Mouse (Mus musculus): ENCODE results near the gene Ppara. TPM values are rescaled to one million over a fixed set of nuclear protein-coding genes. Genes with fewer than 3 reads are reported as not detected.
A peak's percentile ranks its signal among the peaks of the same experiment; 100 is the strongest.

Gene Ppara
- total RNA-seq (2014; rRNA removed; ENCODE audit: low replicate concordance): 11.6 and 18.5 TPM in 2 replicates
- 31.4 and 33.4 TPM in 2 replicates for polyA plus RNA-seq (2015; fragmentation: Nextera tagmentation; extraction: Ambion mirVana)

DNA sequence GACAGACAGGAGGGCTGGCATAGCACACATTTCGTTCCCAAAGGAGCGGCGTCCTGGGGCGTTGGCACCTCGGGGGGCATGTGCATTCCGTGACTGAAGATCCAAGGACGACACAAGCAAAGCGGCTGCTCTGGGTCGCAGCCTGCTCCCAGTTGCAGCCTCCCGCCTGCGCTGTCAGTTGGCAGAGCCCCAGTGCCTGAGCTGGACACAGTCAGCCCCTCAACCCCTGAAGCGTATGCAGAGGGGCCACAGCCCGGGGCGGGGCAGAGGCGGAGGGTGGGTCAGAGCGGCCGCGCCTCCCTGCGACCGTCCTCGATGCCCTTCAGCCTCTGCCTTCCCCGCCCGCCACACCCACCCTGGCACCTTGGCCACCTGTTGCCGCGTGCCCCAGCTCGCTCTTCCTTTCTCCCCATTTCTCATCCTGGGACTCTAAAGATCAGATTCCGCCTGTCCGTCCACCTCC lies at the start of gene Ppara:
TSS of gene Ppara (plus strand) at position 413 of the 463 bp plus-strand sequence.
- under 1% methylated on average over 28 of the region's 28 CpGs for WGBS
- Histone ChIP-seq H3K36me3 (replicated peaks; ENCODE audit: control insufficient read depth, insufficient read depth, low read length) (no peaks in the 10 kb centered on the region), H3K9me3 (replicated peaks; ENCODE audit: control insufficient read depth, low read length) (no peaks in the 10 kb centered on the region), H3K4me1 (ENCODE audit: control insufficient read depth, insufficient read depth) (peaks cover 3% of the 10 kb centered on the region; the same call in 1 of the 2 replicates), H3K9ac (replicated peaks; ENCODE audit: low read depth, low read length) (peak within 1 kb of the TSS; percentile 89), H3K27me3 (ENCODE audit: control insufficient read depth, insufficient read depth, low read length) (no peaks in the 10 kb centered on the region), H3K4me2 (ENCODE audit: low read depth, low read length) (peak within 1 kb of the TSS; percentile 85), H3K27ac (ENCODE audit: low read depth) (peak within 1 kb of the TSS; percentile 99), H3K4me3 (ENCODE audit: low read depth, low read length) (peak within 1 kb of the TSS; percentile 75)
- peak; percentile 79 for DNase-seq (ENCODE audit: low spot score)
- ATAC-seq (ENCODE audit: insufficient read depth, low read depth): peak; percentile 82
- TF ChIP-seq EP300 (IDR thresholded peaks at IDR 0.05; ENCODE audit: low read depth) (no peak), CTCF (IDR thresholded peaks at IDR 0.05; ENCODE audit: low read depth) (no peak)

DNA sequence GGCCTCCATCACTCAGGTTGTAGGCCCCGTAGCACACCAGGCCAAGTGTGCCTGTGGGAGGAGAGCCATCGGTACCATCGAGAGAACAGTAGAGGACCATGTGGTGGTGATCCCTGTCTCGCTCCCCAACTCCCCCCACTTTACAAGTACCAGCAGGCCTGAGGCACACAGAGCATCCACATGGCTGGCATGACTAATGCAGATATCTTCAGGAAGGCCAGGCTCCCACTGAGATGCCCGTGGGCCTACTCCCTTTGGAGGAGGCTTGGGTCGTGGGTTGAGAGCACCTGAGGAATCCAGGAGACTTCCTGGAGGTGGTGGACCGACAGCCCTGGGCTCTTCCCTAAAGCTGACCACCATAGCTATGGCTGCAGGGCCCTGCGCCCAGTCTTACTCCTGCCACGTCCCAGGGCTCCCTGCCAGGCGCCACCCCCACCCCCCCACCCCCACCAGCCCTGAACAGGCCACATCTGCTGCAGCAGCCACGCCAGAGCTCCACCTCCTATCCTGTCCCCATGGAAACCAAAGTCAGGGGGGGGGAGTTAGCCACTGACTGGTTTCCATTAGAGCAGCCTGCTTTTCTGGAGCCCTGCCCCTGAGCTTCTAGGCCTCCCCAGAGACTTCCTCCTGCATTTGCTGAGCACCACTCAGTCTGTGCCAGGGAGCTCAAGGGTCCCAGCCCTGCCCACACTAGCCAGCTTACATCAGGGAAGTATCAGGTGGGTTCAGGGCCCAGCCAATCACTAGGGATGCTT lies 48.0 kb upstream of the Ppara start:
- Histone ChIP-seq H3K4me3 (ENCODE audit: low read depth, low read length) (no peak overlapping the region), H3K9me3 (replicated peaks; ENCODE audit: control insufficient read depth, low read length) (no peaks in the 10 kb centered on the region), H3K27ac (ENCODE audit: low read depth) (peak overlapping the region; percentile 63), H3K27me3 (ENCODE audit: control insufficient read depth, insufficient read depth, low read length) (no peaks in the 10 kb centered on the region), H3K9ac (replicated peaks; ENCODE audit: low read depth, low read length) (no peak overlapping the region), H3K4me1 (ENCODE audit: control insufficient read depth, insufficient read depth) (peaks cover 20% of the 10 kb centered on the region), H3K4me2 (ENCODE audit: low read depth, low read length) (no peak overlapping the region), H3K36me3 (replicated peaks; ENCODE audit: control insufficient read depth, insufficient read depth, low read length) (peaks cover 76% of the 10 kb centered on the region)
- peak; percentile 72 for ATAC-seq (ENCODE audit: insufficient read depth, low read depth)
- peak; percentile 69 for DNase-seq (ENCODE audit: low spot score)
- 65% methylated on average over 11 of the region's 11 CpGs for WGBS
- TF ChIP-seq EP300 (IDR thresholded peaks at IDR 0.05; ENCODE audit: low read depth) (no peak), CTCF (IDR thresholded peaks at IDR 0.05; ENCODE audit: low read depth) (no peak)

DNA sequence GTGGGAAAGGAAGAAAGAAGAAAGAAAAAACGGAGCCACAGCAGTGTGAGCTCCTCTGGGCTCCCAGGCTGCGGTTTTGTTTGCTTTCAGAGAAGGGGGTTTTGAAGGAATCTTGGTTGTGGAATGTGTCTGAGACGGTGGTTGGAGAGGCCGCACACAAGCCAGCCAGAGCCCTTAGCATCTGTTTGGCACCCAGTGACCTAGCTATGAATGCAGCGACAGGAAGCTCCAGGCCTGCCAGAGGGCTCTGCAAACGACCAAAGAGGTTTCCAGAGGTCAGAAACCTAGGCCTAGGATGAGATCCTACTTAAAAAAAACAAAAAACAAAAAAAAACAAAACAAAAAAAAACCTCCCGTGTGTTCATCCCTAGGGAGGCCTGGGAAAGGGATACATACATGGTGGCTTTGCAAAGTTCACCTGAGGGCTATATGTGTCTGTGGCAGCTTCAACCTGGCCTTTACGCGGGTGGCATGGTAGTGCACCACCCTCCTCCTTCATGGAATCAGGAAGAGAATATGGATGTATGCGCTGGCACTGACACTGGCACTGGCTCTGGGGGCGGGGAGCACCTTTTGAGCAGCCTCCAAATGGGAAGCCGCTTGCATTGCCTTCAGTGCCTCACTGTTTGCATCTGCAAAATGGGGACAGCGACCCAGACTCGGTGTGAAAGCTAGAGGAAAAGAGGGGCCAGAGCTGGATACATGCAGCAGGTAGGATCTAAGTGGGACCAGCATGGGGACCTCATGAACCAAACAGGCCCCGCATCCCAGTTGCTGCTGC lies 47.0 kb upstream of the Ppara start:
- Histone ChIP-seq H3K4me1 (ENCODE audit: control insufficient read depth, insufficient read depth) (peaks cover 20% of the 10 kb centered on the region), H3K9ac (replicated peaks; ENCODE audit: low read depth, low read length) (no peak overlapping the region), H3K27me3 (ENCODE audit: control insufficient read depth, insufficient read depth, low read length) (no peaks in the 10 kb centered on the region), H3K9me3 (replicated peaks; ENCODE audit: control insufficient read depth, low read length) (no peaks in the 10 kb centered on the region), H3K36me3 (replicated peaks; ENCODE audit: control insufficient read depth, insufficient read depth, low read length) (peaks cover 72% of the 10 kb centered on the region), H3K4me3 (ENCODE audit: low read depth, low read length) (no peak overlapping the region), H3K4me2 (ENCODE audit: low read depth, low read length) (no peak overlapping the region), H3K27ac (ENCODE audit: low read depth) (peak overlapping the region; percentile 63)
- TF ChIP-seq CTCF (IDR thresholded peaks at IDR 0.05; ENCODE audit: low read depth): no peak
- no peak for TF ChIP-seq EP300 (IDR thresholded peaks at IDR 0.05; ENCODE audit: low read depth)
- no peak for ATAC-seq (ENCODE audit: insufficient read depth, low read depth)
- DNase-seq (ENCODE audit: low spot score): no peak
- 72% methylated on average over 15 of the region's 15 CpGs for WGBS

DNA sequence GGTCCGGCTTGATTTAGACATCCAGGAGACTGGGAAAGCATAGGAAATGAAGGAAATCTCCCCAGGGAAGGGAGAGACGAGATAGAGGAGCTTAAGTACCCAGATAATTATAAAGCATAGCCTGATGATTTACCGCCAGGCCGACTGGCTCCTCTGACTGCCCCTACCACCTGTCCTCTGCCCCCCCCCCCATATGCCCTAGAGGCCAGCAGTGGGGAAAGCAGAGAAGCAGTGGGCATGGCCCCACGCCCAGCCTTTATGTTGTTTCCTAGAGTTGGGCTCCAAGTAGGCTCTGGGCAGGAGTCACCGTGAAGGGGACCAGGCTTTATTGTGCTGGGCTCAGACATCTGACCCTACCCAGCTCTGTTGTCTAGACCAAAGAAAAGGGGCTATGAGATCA lies 46.0 kb upstream of the Ppara start:
- peaks cover 20% of the 10 kb centered on the region for H3K4me1 ChIP-seq (ENCODE audit: control insufficient read depth, insufficient read depth)
- no peak overlapping the region for H3K4me3 ChIP-seq (ENCODE audit: low read depth, low read length)
- no peak overlapping the region for H3K4me2 ChIP-seq (ENCODE audit: low read depth, low read length)
- no peaks in the 10 kb centered on the region for H3K27me3 ChIP-seq (ENCODE audit: control insufficient read depth, insufficient read depth, low read length)
- peaks cover 70% of the 10 kb centered on the region for H3K36me3 ChIP-seq (replicated peaks; ENCODE audit: control insufficient read depth, insufficient read depth, low read length)
- ATAC-seq (ENCODE audit: insufficient read depth, low read depth): no peak
- 52% methylated on average over 6 of the region's 6 CpGs for WGBS
- H3K27ac ChIP-seq (ENCODE audit: low read depth): 0 out of 2 replicates have a peak overlapping the region, but pooled peaks have one; percentile 15
- DNase-seq (ENCODE audit: low spot score): no peak
- no peak for TF ChIP-seq CTCF (IDR thresholded peaks at IDR 0.05; ENCODE audit: low read depth)
- no peak for TF ChIP-seq EP300 (IDR thresholded peaks at IDR 0.05; ENCODE audit: low read depth)
- no peaks in the 10 kb centered on the region for H3K9me3 ChIP-seq (replicated peaks; ENCODE audit: control insufficient read depth, low read length)
- H3K9ac ChIP-seq (replicated peaks; ENCODE audit: low read depth, low read length): no peak overlapping the region

DNA sequence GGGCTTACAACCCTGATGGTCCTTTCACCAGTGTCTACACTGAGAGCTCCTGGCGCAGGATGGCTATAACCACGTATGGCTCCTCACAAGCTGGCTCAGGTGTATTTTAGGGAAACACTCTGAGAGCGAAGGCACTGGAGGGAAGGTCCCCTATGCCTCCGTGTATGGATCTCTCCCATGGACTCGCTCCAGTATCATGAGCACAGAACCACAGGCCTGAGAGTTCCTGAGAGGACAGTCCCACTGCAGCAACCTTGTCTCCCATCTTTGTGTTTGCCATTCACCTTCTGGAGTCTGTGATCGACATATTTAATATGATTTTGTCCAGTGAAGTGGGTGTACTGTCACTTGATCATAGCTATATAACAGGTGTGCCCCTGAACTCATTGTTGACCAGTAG lies 45.3 kb upstream of the Ppara start:
- no peak for TF ChIP-seq EP300 (IDR thresholded peaks at IDR 0.05; ENCODE audit: low read depth)
- TF ChIP-seq CTCF (IDR thresholded peaks at IDR 0.05; ENCODE audit: low read depth): no peak
- H3K9me3 ChIP-seq (replicated peaks; ENCODE audit: control insufficient read depth, low read length): no peaks in the 10 kb centered on the region
- H3K4me2 ChIP-seq (ENCODE audit: low read depth, low read length): no peak overlapping the region
- DNase-seq (ENCODE audit: low spot score) (no peak), ATAC-seq (ENCODE audit: insufficient read depth, low read depth) (no peak)
- H3K27me3 ChIP-seq (ENCODE audit: control insufficient read depth, insufficient read depth, low read length): no peaks in the 10 kb centered on the region
- WGBS: 85% methylated on average over 6 of the region's 6 CpGs
- H3K4me1 ChIP-seq (ENCODE audit: control insufficient read depth, insufficient read depth): peaks cover 17% of the 10 kb centered on the region
- H3K9ac ChIP-seq (replicated peaks; ENCODE audit: low read depth, low read length): no peak overlapping the region
- no peak overlapping the region for H3K27ac ChIP-seq (ENCODE audit: low read depth)
- peaks cover 70% of the 10 kb centered on the region for H3K36me3 ChIP-seq (replicated peaks; ENCODE audit: control insufficient read depth, insufficient read depth, low read length)
- no peak overlapping the region for H3K4me3 ChIP-seq (ENCODE audit: low read depth, low read length)

Measured in heart, postnatal 0 days (tissue).